Comparison of ENCODE assay signal across 8 mouse cellular contexts in the genomic region with DNA sequence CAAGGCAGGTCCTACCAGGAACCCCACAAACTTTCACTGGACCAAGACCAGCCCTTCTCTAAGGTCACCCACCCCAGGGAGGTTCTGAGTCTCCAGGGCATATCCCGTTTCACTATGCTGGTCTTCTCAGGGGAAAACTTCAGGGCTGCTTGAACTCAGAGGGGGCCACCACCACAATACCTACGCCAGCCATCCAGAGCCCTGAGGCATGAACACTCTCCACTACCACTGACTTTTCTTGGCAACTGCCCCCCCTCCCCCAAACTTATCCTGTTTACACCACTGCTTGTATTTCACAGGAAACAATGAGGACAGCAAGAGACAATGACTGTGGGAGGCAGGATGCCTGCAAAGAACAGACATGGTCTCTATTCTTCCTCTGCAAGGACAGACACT. TPM values are rescaled to one million over a fixed set of nuclear protein-coding genes. Genes with fewer than 3 reads are reported as not detected.
A peak's percentile ranks its signal among the peaks of the same experiment; 100 is the strongest.
DNase-seq lines count a peak whose midpoint lies in the region; ATAC-seq and TF ChIP-seq lines count a peak whose summit lies in the region.

No protein-coding gene starts in this region.

- TF ChIP-seq POLR2A in heart, adult 2 months (IDR thresholded peaks at IDR 0.05; ENCODE audit: insufficient read depth, low read depth, low read length): peak; percentile 45; the same call in 1 of the 2 replicates

- no peak for TF ChIP-seq CTCF in heart, adult 2 months (IDR thresholded peaks at IDR 0.05)

- DNase-seq in neural tube, embryonic 11.5 days (ENCODE audit: low spot score): no peak
- DNase-seq in neural tube, embryonic 10.5 days (ENCODE audit: extremely low spot score, low spot score): no peak
- peak; percentile 57 to 66 for DNase-seq in heart, adult 2 months
- DNase-seq in kidney, adult 9 months: peak; percentile 65
- DNase-seq in lung, postnatal 25 days (ENCODE audit: low spot score): peak; percentile 77
- no peak for DNase-seq in urinary bladder, postnatal 4 days (ENCODE audit: low spot score in 2 of 2)
- no peak for DNase-seq in right cerebral cortex, postnatal 4 days

- H3K27me3 ChIP-seq in neural tube, embryonic 11.5 days (ENCODE audit: control insufficient read depth, insufficient read depth, low read length): no peaks in the 10 kb centered on the region
- no peaks in the 10 kb centered on the region for H3K27me3 ChIP-seq in heart, adult 2 months (ENCODE audit: control insufficient read depth, insufficient read depth, low read length)

- H3K9me3 ChIP-seq in neural tube, embryonic 11.5 days (ENCODE audit: control insufficient read depth, low read length): no peaks in the 10 kb centered on the region

- H3K4me3 ChIP-seq in neural tube, embryonic 11.5 days (ENCODE audit: low read depth, low read length): no peak overlapping the region
- H3K4me3 ChIP-seq in heart, adult 2 months: no peak overlapping the region

- TF ChIP-seq EP300 in heart, adult 2 months (IDR thresholded peaks at IDR 0.05; ENCODE audit: insufficient read depth, low read depth, low read length): peak; percentile 82

- ATAC-seq in neural tube, embryonic 11.5 days (ENCODE audit: insufficient read depth, low FRiP score, low TSS enrichment): no peak
- ATAC-seq in monocyte, adult 5-6 weeks (replicated peaks; ENCODE audit: insufficient number of reproducible peaks, low FRiP score, low TSS enrichment, poor library complexity, severe bottlenecking): no peak

- intact Hi-C loops in heart, adult 2 months (cut with DNase I): loop anchor here (2.0 kb wide), 1 partner anchor 34 kb away; no protein-coding TSS in a partner anchor

- peaks cover 68% of the 10 kb centered on the region for H3K4me1 ChIP-seq in neural tube, embryonic 11.5 days (ENCODE audit: control insufficient read depth, insufficient read depth, low read length)
- peaks cover 46% of the 10 kb centered on the region for H3K4me1 ChIP-seq in heart, adult 2 months (ENCODE audit: control insufficient read depth, insufficient read depth, low read length)

- WGBS in neural tube, embryonic 11.5 days: 28% methylated on average over 2 of the region's 2 CpGs
- 58% methylated on average over 2 of the region's 2 CpGs for WGBS in heart, adult 2 months

- H3K79me2 ChIP-seq in heart, adult 2 months (replicated peaks; ENCODE audit: control insufficient read depth, insufficient read depth, low read length): 0 out of 2 replicates have a peak, but pooled peaks cover 8% of the 10 kb centered on the region

- no peak overlapping the region for H3K4me2 ChIP-seq in neural tube, embryonic 11.5 days (ENCODE audit: low read depth)

- H3K36me3 ChIP-seq in neural tube, embryonic 11.5 days (ENCODE audit: control insufficient read depth, insufficient read depth, low read length): no peaks in the 10 kb centered on the region
- peaks cover 10% of the 10 kb centered on the region for H3K36me3 ChIP-seq in heart, adult 2 months (ENCODE audit: control insufficient read depth, insufficient read depth, low read length)

- no peak overlapping the region for H3K9ac ChIP-seq in neural tube, embryonic 11.5 days (ENCODE audit: low read length)
- 0 out of 2 replicates have a peak overlapping the region, but pooled peaks have one; percentile 3 for H3K9ac ChIP-seq in heart, adult 2 months (ENCODE audit: low read depth, low read length)

- peak overlapping the region; percentile 99; the same call in 1 of the 2 replicates for H3K27ac ChIP-seq in neural tube, embryonic 11.5 days (ENCODE audit: low read depth, low read length)
- peak overlapping the region; percentile 93 for H3K27ac ChIP-seq in heart, adult 2 months

RNA-seq across cellular contexts. Expression of a gene that starts 7.6 kb away (rescaled TPM):
- 118 and 125 TPM in 2 replicates for polyA plus RNA-seq in neural tube, embryonic 11.5 days (2014; fragmentation: Nextera tagmentation; extraction: Ambion mirVana)
- 10 to 100 TPM; 11.8 to 18.6 TPM for total RNA-seq in heart, adult 2 months (2021)
- 25.7 and 26.4 TPM in 2 replicates for polyA plus RNA-seq in heart, adult 2 months (2012; rRNA removed)
- total RNA-seq in monocyte, adult 5-6 weeks (2017): 52.3 to 82.1 TPM (median 68.3 TPM) in 3 replicates

RNA-seq across cellular contexts. Expression of a gene that starts 54.6 kb away (rescaled TPM):
- 48.5 and 48.8 TPM in 2 replicates for polyA plus RNA-seq in neural tube, embryonic 11.5 days (2014; fragmentation: Nextera tagmentation; extraction: Ambion mirVana)
- total RNA-seq in heart, adult 2 months (2021): 10 to 100 TPM; 27.1 to 32.4 TPM
- polyA plus RNA-seq in heart, adult 2 months (2012; rRNA removed): 13.5 and 16.6 TPM in 2 replicates
- total RNA-seq in monocyte, adult 5-6 weeks (2017): 21.0 to 81.0 TPM (median 74.2 TPM) in 3 replicates

Comparison
In these comparisons a context has a peak if more than half of its experiments do, and no peak if none do; other contexts are left out.
1. DNase-seq: peak in heart, adult 2 months (2 of 2), kidney, adult 9 months (single experiment) and lung, postnatal 25 days (single experiment); none in neural tube, embryonic 11.5 days (single experiment), neural tube, embryonic 10.5 days (single experiment), urinary bladder, postnatal 4 days (0 of 2) and right cerebral cortex, postnatal 4 days (single experiment).